Mouse (Mus musculus) gastrocnemius, postnatal 25 days (tissue): ENCODE measurements around the gene Hist1h4h. TPM values are rescaled to one million over a fixed set of nuclear protein-coding genes. Genes with fewer than 3 reads are reported as not detected.
"Not testable (repeated sequence)": the region's sequence is repeated elsewhere in the genome, so short reads cannot be mapped to it uniquely, and the experiment has no call there.

ENCODE experiments used
- DNase-seq: peaks from one replicate; pipeline ENCODE4 v3.0.0; 2022
- microRNA-seq, 2 experiments: library from miRNA; unstranded; fragments of <30 nt; microRNA quantifications; one replicate each; pipeline ENCODE4 v1.2.0; 2021; ENCODE audit warnings: borderline replicate concordance in 2 of 2
- total RNA-seq, 2 experiments: library from RNA; stranded (reverse); gene quantifications; 1 replicate in 1 of 2; 2 replicates in 1 of 2; pipeline ENCODE4 v1.2.3; 2021

Hist1h4h gene
- total RNA-seq, 2 experiments from 2014 or later = 156 to 160 TPM

DNA sequence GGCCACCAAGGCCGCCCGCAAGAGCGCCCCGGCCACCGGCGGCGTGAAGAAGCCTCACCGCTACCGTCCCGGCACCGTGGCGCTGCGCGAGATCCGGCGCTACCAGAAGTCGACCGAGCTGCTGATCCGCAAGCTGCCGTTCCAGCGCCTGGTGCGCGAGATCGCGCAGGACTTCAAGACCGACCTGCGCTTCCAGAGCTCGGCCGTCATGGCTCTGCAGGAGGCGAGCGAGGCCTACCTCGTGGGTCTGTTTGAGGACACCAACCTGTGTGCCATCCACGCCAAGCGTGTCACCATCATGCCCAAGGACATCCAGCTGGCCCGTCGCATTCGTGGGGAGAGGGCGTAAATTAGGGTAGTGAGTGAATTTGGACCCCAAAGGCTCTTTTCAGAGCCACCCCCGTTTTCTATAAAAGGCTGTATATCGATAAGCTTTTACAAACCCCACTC, 45.0 kb downstream of the Hist1h4h start:
- DNase-seq = not testable (repeated sequence)

DNA sequence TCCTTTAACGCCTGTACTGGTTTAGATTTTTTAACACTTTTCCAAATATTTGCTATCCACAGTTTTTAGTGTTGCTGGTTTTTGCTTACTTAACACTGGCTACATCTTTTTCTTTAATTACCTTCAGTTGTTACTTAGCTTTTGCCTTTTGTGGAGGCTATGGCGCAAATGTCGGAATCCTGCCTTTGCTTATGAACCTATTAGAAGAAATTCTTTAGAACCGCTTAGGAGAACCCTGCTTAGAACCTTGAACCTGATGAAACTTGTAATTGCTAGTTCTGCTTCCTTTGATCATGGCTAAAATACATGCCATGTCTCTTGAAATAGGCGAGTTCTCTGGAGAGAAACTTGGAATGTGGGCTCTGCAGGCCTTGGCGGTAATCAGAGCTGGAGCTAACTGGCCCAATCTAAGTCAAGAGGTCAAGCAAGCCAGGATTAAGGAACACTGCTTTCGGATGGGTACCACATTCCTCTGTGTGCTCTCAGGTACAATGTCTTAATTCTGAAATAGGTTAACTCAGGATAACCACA, 45.6 kb downstream of the Hist1h4h start:
- DNase-seq = no peak

DNA sequence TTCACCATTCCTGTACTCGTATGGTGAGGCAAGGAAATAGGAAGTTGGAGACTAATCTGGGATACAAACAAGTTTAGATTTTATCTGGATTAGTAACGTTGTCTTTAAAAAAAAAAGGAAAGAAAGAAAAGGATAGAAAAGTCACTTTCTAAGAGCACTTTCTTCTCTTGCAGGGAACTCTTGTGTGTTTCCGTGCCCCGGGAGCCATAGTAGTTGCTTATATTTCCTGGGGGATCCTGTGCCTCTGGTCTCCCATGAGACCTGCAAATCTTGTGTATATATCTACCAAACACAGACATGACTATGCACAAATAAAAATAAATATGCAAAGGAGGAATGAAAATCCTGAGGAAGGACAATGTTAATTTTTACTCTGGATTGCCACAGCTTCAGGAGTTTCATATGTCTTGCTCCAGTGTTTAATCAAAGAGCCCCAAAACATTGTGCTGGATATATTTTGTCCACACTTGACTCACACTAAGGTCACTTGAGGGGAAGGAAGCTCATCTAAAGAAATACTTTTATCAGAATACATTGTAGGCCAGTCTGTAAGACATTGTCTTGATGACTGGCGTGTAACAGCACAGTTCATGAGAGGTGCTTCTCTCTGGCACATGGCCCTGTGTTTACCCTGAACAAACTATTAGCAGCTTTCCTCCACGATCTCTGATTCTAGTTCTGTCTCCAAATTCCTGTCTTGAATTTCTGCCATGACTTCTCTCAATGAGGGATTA, 46.2 kb downstream of the Hist1h4h start:
- no peak for DNase-seq

DNA sequence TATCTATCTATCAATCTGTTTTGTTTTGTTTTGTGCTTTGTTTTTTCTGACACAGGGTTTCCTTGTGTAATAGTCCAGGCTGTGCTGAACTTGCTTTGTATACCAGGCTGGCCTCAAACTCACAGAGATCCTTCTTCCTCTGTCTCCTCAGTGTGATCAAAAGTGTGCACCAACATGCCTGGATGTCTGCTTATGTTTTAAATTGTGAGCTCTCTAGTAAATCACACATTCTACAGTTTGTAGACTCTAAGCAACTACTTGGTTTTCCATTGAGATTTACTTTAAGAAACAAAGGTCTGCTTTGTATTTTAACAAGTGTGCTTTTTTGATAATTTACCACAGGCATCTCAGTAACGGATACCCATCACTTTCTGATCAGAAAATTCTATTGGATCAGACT, 47.0 kb downstream of the Hist1h4h start:
- DNase-seq = no peak

Small RNAs within 50 kb of the gene (microRNA-seq; reads per million reads assigned to microRNA genes)
- gene Gm44297 = 0 reads per million in 2 experiments
- 0 reads per million in 2 experiments for gene Gm44359
- 0 reads per million in 2 experiments for gene Gm44394
- gene n-TStga1 = 0 reads per million in 2 experiments

Other genes with a start within 250 kb of the Hist1h4h start
- gene Zfp322a, start 161.8 kb upstream of the Hist1h4h start, total RNA-seq = 10 to 100 TPM in 1 of 2 experiments, 1 to 10 TPM in 1; 8.8 to 10.3 TPM
- gene Abt1, start 107.2 kb upstream of the Hist1h4h start, total RNA-seq = 1 to 10 TPM; 2.9 to 3.7 TPM
- not detected for gene Btn1a1, start 65.1 kb upstream of the Hist1h4h start, total RNA-seq
- not detected for gene Btn2a2, start 42.2 kb upstream of the Hist1h4h start, total RNA-seq
- 10 to 100 TPM in 1 of 2 experiments, 1 to 10 TPM in 1; 9.5 to 14.9 TPM for gene Hist1h2af, start 2.9 kb downstream of the Hist1h4h start, total RNA-seq
- 1 to 10 TPM; 2.0 to 3.9 TPM for gene Hist1h3g, start 4.4 kb downstream of the Hist1h4h start, total RNA-seq
- gene Hist1h2bh, start 12.3 kb downstream of the Hist1h4h start, total RNA-seq = 1 to 10 TPM in 1 of 2 experiments, under 1 TPM in 1; 0.90 to 1.7 TPM
- gene Hist1h3f, start 13.0 kb downstream of the Hist1h4h start, total RNA-seq = 1 to 10 TPM; 5.0 to 6.6 TPM
- 10 to 100 TPM; 15.2 to 26.3 TPM for gene Hist1h4f, start 20.6 kb downstream of the Hist1h4h start, total RNA-seq
- 1 to 10 TPM; 1.2 to 2.3 TPM for gene Hist1h1d, start 22.2 kb downstream of the Hist1h4h start, total RNA-seq
- 10 to 100 TPM; 11.7 to 13.0 TPM for gene Hist1h3e, start 31.3 kb downstream of the Hist1h4h start, total RNA-seq
- gene Hist1h2ae, start 40.2 kb downstream of the Hist1h4h start, total RNA-seq = 1 to 10 TPM in 1 of 2 experiments, under 1 TPM in 1; 0.54 to 2.5 TPM
- 10 to 100 TPM; 24.4 to 24.5 TPM for gene Hist1h2bg, start 40.3 kb downstream of the Hist1h4h start, total RNA-seq
- gene Hist1h2bf, start 43.1 kb downstream of the Hist1h4h start, total RNA-seq = 10 to 100 TPM; 10.4 TPM
- gene Hist1h2ad, start 43.3 kb downstream of the Hist1h4h start, total RNA-seq = 1 to 10 TPM; 1.5 to 5.5 TPM
- gene Hist1h3d, start 44.7 kb downstream of the Hist1h4h start, total RNA-seq = 1 to 10 TPM; 3.4 to 3.8 TPM
- gene Hist1h4d, start 50.5 kb downstream of the Hist1h4h start, total RNA-seq = 10 to 100 TPM; 35.7 to 38.0 TPM
- 10 to 100 TPM; 18.0 to 18.2 TPM for gene Hist1h2be, start 90.1 kb downstream of the Hist1h4h start, total RNA-seq
- gene Hist1h1e, start 91.5 kb downstream of the Hist1h4h start, total RNA-seq = 10 to 100 TPM; 40.0 to 45.3 TPM
- gene Hist1h2ac, start 152.9 kb downstream of the Hist1h4h start, total RNA-seq = 1 to 10 TPM in 1 of 2 experiments, under 1 TPM in 1; 0.84 to 2.0 TPM
- gene Hist1h2bc, start 153.1 kb downstream of the Hist1h4h start, total RNA-seq = 10 to 100 TPM; 67.0 to 81.6 TPM
- gene Hist1h1t, start 164.8 kb downstream of the Hist1h4h start, total RNA-seq = not detected
- 10 to 100 TPM; 53.1 to 63.8 TPM for gene Hist1h4c, start 167.4 kb downstream of the Hist1h4h start, total RNA-seq
- 10 to 100 TPM; 14.7 to 24.7 TPM for gene Hfe, start 179.8 kb downstream of the Hist1h4h start, total RNA-seq
- gene Hist1h1c, start 207.8 kb downstream of the Hist1h4h start, total RNA-seq = 100 to 1,000 TPM; 156 to 159 TPM
- gene Hist1h3c, start 214.6 kb downstream of the Hist1h4h start, total RNA-seq = 1 to 10 TPM; 5.0 to 7.1 TPM
- 10 to 100 TPM in 1 of 2 experiments, 1 to 10 TPM in 1; 5.9 to 10.7 TPM for gene Hist1h2bb, start 215.7 kb downstream of the Hist1h4h start, total RNA-seq
- 10 to 100 TPM in 1 of 2 experiments, 1 to 10 TPM in 1; 9.5 to 11.0 TPM for gene Hist1h2ab, start 220.1 kb downstream of the Hist1h4h start, total RNA-seq
- gene Hist1h3b, start 221.2 kb downstream of the Hist1h4h start, total RNA-seq = 10 to 100 TPM in 1 of 2 experiments, 1 to 10 TPM in 1; 9.6 to 17.3 TPM
- gene Hist1h4b, start 226.0 kb downstream of the Hist1h4h start, total RNA-seq = 10 to 100 TPM in 1 of 2 experiments, 1 to 10 TPM in 1; 8.6 to 18.2 TPM
- 10 to 100 TPM in 1 of 2 experiments, 1 to 10 TPM in 1; 8.0 to 13.6 TPM for gene Hist1h4a, start 230.2 kb downstream of the Hist1h4h start, total RNA-seq
- 10 to 100 TPM; 10.2 to 14.0 TPM for gene Hist1h3a, start 231.3 kb downstream of the Hist1h4h start, total RNA-seq
- gene Hist1h1a, start 232.6 kb downstream of the Hist1h4h start, total RNA-seq = 1 to 10 TPM; 5.3 to 7.9 TPM
- gene Trim38, start 238.9 kb downstream of the Hist1h4h start, total RNA-seq = not detected